Mouse (Mus musculus) heart, embryonic 11.5 days (tissue): Measurements from ENCODE around the gene Hydin. TPM values are rescaled to one million over a fixed set of nuclear protein-coding genes. Genes with fewer than 3 reads are reported as not detected.

Source experiments
- ATAC-seq: fragments of 200-750 bp; cut with Nextera tagmentation; replicated peaks from 2 replicates; pipeline ENCODE4 v1.8.0; 2017; ENCODE audit warnings: moderate library complexity; ENCODE audit not compliant: insufficient number of reproducible peaks, low FRiP score, low TSS enrichment
- H3K27ac ChIP-seq: fragments of 300-500 bp; sonication (generic); 2 replicates; pipeline ENCODE4 v1.5.1; 2014; ENCODE audit warnings: mild to moderate bottlenecking, low read depth, low read length
- H3K27me3 ChIP-seq: fragments of 300-500 bp; sonication (generic); 2 replicates; pipeline ENCODE4 v1.6.1; 2014; ENCODE audit warnings: mild to moderate bottlenecking, low read length, mixed read lengths; ENCODE audit not compliant: control insufficient read depth, insufficient read depth
- H3K36me3 ChIP-seq: fragments of 300-500 bp; sonication (generic); 2 replicates; pipeline ENCODE4 v1.6.1; 2014; ENCODE audit warnings: mild to moderate bottlenecking, low read length, moderate library complexity, mixed read lengths; ENCODE audit not compliant: control insufficient read depth, insufficient read depth
- H3K4me1 ChIP-seq: fragments of 300-500 bp; sonication (generic); 2 replicates; pipeline ENCODE4 v1.6.1; 2014; ENCODE audit warnings: low read length; ENCODE audit not compliant: control insufficient read depth, insufficient read depth
- H3K4me2 ChIP-seq: fragments of 300-500 bp; sonication (generic); 2 replicates; pipeline ENCODE4 v1.6.1; 2014; ENCODE audit warnings: mild to moderate bottlenecking, moderate library complexity
- H3K4me3 ChIP-seq: fragments of 300-500 bp; sonication (generic); 2 replicates; pipeline ENCODE4 v1.5.1; 2014; ENCODE audit warnings: low read depth, low read length
- H3K9ac ChIP-seq: fragments of 300-500 bp; sonication (generic); 2 replicates; pipeline ENCODE4 v1.6.1; 2014; ENCODE audit warnings: mild to moderate bottlenecking, low read depth, low read length, moderate library complexity
- H3K9me3 ChIP-seq: fragments of 300-500 bp; sonication (generic); replicated peaks from 2 replicates; pipeline ENCODE4 v1.6.1; 2016; ENCODE audit warnings: low read length; ENCODE audit not compliant: control insufficient read depth
- WGBS: fragments of 180-500 bp; shearing (Covaris S2); extraction: QIAGEN DNeasy Blood & Tissue Kit; methylation state at CpG from one replicate; pipeline ENCODE4 v1.1.7; 2014; ENCODE audit not compliant: insufficient replicate concordance; 5-methylcytosine and 5-hydroxymethylcytosine counted together
- polyA plus RNA-seq: library from polyadenylated mRNA; unstranded; fragments of >200 nt; fragmentation: Nextera tagmentation; extraction: Ambion mirVana; gene quantifications from 2 replicates; pipeline ENCODE4 v1.2.1, GENCODE M21; 2014

Gene Hydin
- polyA plus RNA-seq, 1 experiment from 2014 or later = 0.14 TPM

DNA sequence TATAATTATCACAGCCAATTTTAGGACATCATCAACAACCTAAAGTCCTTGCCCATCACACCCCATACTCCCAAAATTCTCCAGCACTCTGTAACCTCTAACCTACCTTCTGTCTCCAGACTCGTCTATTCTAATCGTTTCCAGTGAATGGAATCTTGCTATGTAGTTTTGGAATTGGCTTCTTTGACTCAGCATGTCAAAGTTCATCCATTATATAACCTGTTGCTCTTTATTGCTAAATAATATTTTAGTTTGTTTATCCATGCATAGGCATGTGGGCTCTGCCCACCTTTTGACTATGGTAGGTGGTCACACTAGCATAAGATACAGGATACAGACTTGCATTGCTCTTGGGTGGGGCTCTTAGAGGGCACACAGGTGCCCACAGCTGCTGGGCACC, 378.1 kb downstream of the Hydin start:
- Histone ChIP-seq H3K36me3 (no peaks in the 10 kb centered on the region), H3K27ac (no peak overlapping the region), H3K9me3 (no peaks in the 10 kb centered on the region), H3K4me3 (no peak overlapping the region), H3K4me2 (no peak overlapping the region), H3K27me3 (no peaks in the 10 kb centered on the region), H3K9ac (no peak overlapping the region), H3K4me1 (peaks cover 2% of the 10 kb centered on the region; the same call in 1 of the 2 replicates)
- no peak for ATAC-seq
- 86% methylated on average over 2 of the region's 2 CpGs for WGBS

DNA sequence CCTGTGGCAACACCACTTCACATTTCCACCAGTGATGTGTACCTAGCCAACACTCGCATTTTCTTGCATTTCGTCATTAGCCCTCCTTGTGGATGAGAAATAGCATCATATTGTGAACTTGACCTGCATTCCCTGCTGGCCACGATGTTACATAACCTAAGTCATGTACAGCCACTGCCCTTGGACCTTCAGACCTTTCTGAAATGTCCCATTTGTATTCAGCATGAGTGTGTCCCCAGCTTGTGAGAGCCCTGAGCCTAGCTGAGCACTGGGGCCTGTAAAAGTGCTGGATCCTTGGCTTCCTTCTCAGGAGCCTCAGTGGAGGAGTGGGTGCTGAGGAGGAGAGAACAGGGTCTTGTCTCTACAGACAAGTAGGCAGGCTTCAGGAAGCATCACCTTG, 378.6 kb downstream of the Hydin start:
- Histone ChIP-seq H3K36me3 (no peaks in the 10 kb centered on the region), H3K27me3 (no peaks in the 10 kb centered on the region), H3K4me3 (no peak overlapping the region), H3K4me1 (peaks cover 2% of the 10 kb centered on the region; the same call in 1 of the 2 replicates), H3K9me3 (no peaks in the 10 kb centered on the region), H3K9ac (no peak overlapping the region), H3K4me2 (no peak overlapping the region), H3K27ac (no peak overlapping the region)
- 88% methylated on average over 3 of the region's 3 CpGs for WGBS
- ATAC-seq = no peak

DNA sequence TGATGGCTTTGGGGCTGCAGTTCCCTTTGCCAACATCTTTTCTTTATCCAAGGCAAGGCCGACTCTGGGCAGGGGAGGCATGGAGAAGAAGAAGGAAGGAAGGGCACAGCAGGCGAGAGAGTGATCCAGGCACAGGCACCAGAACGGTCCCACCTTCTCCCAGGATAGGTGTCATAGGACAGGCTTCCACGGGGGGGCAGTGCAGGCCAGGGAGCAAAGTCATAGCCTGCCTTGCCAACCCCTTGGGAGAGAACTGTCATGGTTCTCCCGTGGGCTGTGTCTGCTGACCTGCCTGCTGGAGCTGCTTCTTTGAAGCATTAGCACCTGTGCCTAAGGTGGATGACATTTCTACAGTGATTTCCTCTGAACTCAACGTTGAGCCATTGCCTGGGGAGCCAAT, 379.3 kb downstream of the Hydin start:
- ATAC-seq = 0 out of 2 replicates have a peak, but pooled peaks have one; percentile 18
- Histone ChIP-seq H3K27me3 (no peaks in the 10 kb centered on the region), H3K4me3 (no peak overlapping the region), H3K4me1 (peaks cover 8% of the 10 kb centered on the region; the same call in 1 of the 2 replicates), H3K36me3 (no peaks in the 10 kb centered on the region), H3K9me3 (no peaks in the 10 kb centered on the region), H3K4me2 (no peak overlapping the region), H3K27ac (no peak overlapping the region), H3K9ac (no peak overlapping the region)
- 31% methylated on average over 6 of the region's 6 CpGs for WGBS

DNA sequence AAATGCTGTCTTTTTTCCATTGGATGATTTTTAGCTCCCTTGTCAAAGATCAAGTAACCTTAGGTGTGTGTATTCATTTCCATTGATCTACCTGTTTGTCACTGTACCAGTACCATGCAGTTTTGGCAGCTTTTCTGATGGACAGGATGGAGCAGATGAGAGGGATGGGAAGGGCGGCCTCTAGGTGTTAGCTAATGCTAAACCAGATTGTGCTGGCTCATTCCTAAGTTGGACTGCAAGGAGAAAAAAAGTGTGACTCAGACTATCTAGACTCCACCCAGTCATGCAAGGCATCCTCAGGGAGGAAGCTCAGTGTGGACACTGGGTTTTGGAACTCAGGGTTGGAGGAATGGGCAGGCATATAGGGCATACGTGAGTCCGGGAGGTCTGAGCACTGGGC, 381.8 kb downstream of the Hydin start:
- Histone ChIP-seq H3K9me3 (no peaks in the 10 kb centered on the region), H3K4me2 (no peak overlapping the region), H3K4me1 (peaks cover 19% of the 10 kb centered on the region; the same call in 1 of the 2 replicates), H3K9ac (no peak overlapping the region), H3K36me3 (no peaks in the 10 kb centered on the region), H3K27ac (no peak overlapping the region), H3K4me3 (no peak overlapping the region), H3K27me3 (no peaks in the 10 kb centered on the region)
- no peak for ATAC-seq
- WGBS = 89% methylated on average over 3 of the region's 3 CpGs

DNA sequence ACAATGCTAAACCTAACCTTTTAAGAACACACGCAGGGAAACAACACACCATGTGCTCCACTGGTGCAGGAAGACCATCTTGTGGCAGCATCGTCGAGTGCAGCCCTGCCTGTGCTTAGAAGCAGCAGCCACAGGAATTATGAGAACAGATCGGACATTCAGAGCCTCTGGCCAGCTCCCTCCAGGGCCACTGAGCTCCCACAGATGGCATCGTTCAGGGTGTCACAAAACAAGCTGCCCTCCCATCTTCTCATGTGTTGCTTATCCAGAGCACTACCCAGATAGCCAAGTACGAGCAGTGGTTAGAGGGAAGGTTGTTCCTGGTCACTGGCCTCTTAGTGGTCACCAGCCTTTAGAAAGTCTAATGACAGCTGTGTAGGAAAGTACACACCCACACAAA, 382.5 kb downstream of the Hydin start:
- Histone ChIP-seq H3K27me3 (no peaks in the 10 kb centered on the region), H3K4me3 (no peak overlapping the region), H3K4me2 (no peak overlapping the region), H3K4me1 (peaks cover 18% of the 10 kb centered on the region; the same call in 1 of the 2 replicates), H3K36me3 (no peaks in the 10 kb centered on the region), H3K9me3 (no peaks in the 10 kb centered on the region), H3K27ac (no peak overlapping the region), H3K9ac (no peak overlapping the region)
- 91% methylated on average over 6 of the region's 6 CpGs for WGBS
- no peak for ATAC-seq

DNA sequence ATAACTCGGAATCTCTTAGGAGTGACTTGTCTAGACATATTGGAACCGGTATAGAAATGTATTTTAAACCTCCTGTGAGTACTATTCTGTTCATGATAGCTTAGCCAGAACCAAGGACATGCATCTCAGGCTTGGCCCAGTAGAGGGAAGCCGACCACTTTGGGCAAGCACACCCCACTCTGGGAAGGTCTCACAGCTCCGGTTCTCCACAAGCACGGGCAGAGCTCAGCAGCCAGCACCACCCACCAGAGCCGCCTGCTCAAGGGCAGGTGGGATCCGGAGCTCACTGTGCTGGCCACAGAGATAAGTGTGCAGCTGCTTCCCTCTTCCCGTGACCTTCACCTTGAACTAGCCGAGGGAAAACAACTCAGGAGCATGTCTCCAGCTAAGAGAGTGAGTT, 384.1 kb downstream of the Hydin start:
- Histone ChIP-seq H3K4me2 (no peak overlapping the region), H3K9me3 (no peaks in the 10 kb centered on the region), H3K4me3 (no peak overlapping the region), H3K27ac (peak overlapping the region; percentile 65; the same call in 1 of the 2 replicates), H3K36me3 (no peaks in the 10 kb centered on the region), H3K27me3 (no peaks in the 10 kb centered on the region), H3K4me1 (peaks cover 17% of the 10 kb centered on the region; the same call in 1 of the 2 replicates), H3K9ac (no peak overlapping the region)
- WGBS = 54% methylated on average over 9 of the region's 9 CpGs
- ATAC-seq = peak; percentile 61; the same call in 1 of the 2 replicates

DNA sequence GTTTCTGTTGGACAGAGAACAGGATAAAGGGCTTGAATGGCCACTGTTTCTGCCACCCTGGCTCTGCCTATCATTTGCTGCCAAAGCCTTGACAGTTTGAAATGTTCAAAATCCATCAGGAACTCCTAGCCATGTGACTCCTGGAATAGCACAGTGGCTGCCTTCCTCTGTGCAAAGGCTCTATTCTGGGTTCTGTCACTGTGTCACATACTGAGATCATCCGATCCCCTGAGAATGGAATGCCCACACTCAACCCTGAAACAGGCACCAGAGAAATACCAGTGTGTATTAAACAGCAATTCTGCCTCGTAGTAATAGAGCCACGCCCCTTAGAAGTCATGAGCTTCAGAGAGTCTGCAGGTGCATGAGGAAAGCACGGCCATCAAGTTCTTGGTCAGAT, 385.1 kb downstream of the Hydin start:
- no peak overlapping the region for H3K4me3 ChIP-seq
- H3K27ac ChIP-seq = peak overlapping the region; percentile 65
- peaks cover 17% of the 10 kb centered on the region; the same call in 1 of the 2 replicates for H3K4me1 ChIP-seq
- no peak overlapping the region for H3K9ac ChIP-seq
- H3K36me3 ChIP-seq = no peaks in the 10 kb centered on the region
- WGBS = 57% methylated on average over 4 of the region's 4 CpGs
- no peaks in the 10 kb centered on the region for H3K27me3 ChIP-seq
- ATAC-seq = 0 out of 2 replicates have a peak, but pooled peaks have one; percentile 37
- no peak overlapping the region for H3K4me2 ChIP-seq
- no peaks in the 10 kb centered on the region for H3K9me3 ChIP-seq

DNA sequence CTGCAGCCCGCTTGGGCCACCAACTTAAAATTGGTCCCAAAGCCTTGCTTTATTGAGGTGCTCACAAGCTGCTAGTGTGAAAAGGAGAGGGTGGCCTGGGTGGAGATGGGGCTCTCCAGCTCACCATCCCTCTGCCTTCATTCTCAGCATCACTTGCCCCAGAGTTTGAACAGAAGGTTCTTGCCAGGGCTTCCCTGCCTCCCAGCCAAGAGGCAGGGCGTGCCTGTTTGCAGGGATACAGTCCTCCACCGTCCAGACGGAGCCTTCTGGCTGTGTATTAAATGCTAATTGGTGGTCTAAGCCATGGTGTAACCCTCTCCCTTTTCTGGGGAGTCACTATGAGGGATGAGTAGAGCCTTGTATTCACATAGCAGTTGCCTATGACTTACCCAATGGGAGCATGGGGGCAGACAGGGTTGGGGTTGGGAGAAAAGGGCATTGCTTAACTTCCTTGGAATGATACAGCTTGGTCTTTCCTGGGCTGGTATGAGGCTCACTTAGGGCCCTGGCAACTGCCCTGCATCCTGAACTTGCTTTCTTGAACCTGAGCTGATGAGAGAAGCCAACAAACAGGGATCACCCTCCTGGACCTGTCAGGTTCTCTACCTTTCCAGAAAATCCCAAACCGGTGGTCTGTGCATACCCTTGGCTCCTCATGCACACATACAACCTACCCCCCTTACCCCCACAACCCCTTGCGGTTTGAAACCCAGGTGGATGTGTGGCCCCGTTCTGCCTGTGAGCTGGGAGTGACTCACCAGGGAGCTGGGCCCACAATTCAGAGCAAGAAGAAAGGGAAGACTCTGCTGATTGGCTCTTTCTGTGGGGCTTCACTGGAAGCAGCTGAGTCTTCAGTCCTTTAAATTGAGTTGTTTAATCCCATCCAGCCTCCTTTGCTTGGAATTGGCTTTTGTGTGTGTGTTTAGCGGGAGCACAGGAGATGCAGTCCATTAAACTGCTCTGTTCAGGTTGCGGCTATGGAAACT, 387.6 kb downstream of the Hydin start:
- 91% methylated on average over 9 of the region's 9 CpGs for WGBS
- no peak for ATAC-seq
- Histone ChIP-seq H3K9me3 (no peaks in the 10 kb centered on the region), H3K27me3 (no peaks in the 10 kb centered on the region), H3K4me3 (no peak overlapping the region), H3K27ac (no peak overlapping the region), H3K9ac (no peak overlapping the region), H3K4me1 (peaks cover 17% of the 10 kb centered on the region; the same call in 1 of the 2 replicates), H3K36me3 (no peaks in the 10 kb centered on the region), H3K4me2 (no peak overlapping the region)
